Mouse (Mus musculus): ENCODE measurements around the gene Raet1e. TPM values are rescaled to one million over a fixed set of nuclear protein-coding genes. Genes with fewer than 3 reads are reported as not detected.

Raet1e gene
- polyA plus RNA-seq, 1 experiment from 2014 or later, result 0.81 TPM

Other genes with a start within 250 kb of the Raet1e start
- not detected in 2 replicates for gene 4930444G20Rik, start 90.5 kb upstream of the Raet1e start, polyA plus RNA-seq (2015; fragmentation: Nextera tagmentation; extraction: Ambion mirVana)
- gene E030030I06Rik, start 9.3 kb upstream of the Raet1e start, polyA plus RNA-seq (2015; fragmentation: Nextera tagmentation; extraction: Ambion mirVana), result 2.9 and 4.1 TPM in 2 replicates
- gene H60b, start within 50 bp of the Raet1e start, polyA plus RNA-seq (2015; fragmentation: Nextera tagmentation; extraction: Ambion mirVana), result 0.52 and 1.1 TPM in 2 replicates
- gene Raet1d, start 202.0 kb downstream of the Raet1e start, polyA plus RNA-seq (2015; fragmentation: Nextera tagmentation; extraction: Ambion mirVana), result 1.4 and 2.4 TPM in 2 replicates

Measured in midbrain, embryonic 15.5 days (tissue).